Mouse (Mus musculus) small intestine, adult 2 months (tissue): ENCODE data around the gene Ivns1abp.

Source experiments
- CTCF ChIP-seq: fragments of 200-500 bp; IDR thresholded peaks from 2 replicates; pipeline ENCODE4 v1.5.1; 2012; ENCODE audit warnings: low read depth, mild to moderate bottlenecking, control low read depth, inconsistent platforms, low read length, moderate library complexity, mixed read lengths; ENCODE audit not compliant: insufficient replicate concordance, insufficient read length; ENCODE audit errors: extremely low read depth
- POLR2A ChIP-seq: fragments of 200-500 bp; IDR thresholded peaks from 2 replicates; pipeline ENCODE4 v1.6.1; 2012; ENCODE audit warnings: low read depth, mild to moderate bottlenecking, control low read depth, inconsistent platforms, low read length, moderate library complexity

DNA sequence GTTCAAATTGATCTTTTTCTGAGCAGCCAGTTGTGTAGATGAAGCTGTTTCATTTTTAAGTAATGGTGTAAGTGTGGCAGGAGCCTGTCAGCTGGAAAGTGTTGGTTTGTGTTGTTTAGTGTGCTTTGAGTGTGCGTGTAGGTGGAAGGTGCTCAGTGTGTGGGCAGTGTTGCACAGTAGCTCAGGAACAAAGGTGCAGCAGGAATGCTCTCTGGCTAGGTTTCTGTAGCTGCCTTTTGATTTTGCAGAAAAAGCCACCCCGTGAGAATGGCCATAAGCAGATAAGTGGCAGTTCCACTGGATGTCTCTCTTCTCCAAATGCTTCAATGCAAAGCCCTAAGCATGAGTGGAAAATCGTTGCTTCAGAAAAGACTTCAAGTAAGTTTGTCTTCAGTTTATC is 15.1 kb downstream of the Ivns1abp start:
- no peak for TF ChIP-seq CTCF
- TF ChIP-seq POLR2A: no peak
